Mouse (Mus musculus) heart, adult 2 months (tissue): ENCODE results near the gene 1700042G07Rik. TPM values are rescaled to one million over a fixed set of nuclear protein-coding genes. Genes with fewer than 3 reads are reported as not detected.

ENCODE experiments used
- DNase-seq, 2 experiments: peaks; one replicate each; pipeline ENCODE4 v3.0.0; 2021
- H3K27ac ChIP-seq: fragments of 200-600 bp; 2 replicates; pipeline ENCODE4 v1.8.1; 2022
- H3K27me3 ChIP-seq: fragments of 200-500 bp; 2 replicates; pipeline ENCODE4 v1.6.1; 2012; ENCODE audit warnings: mild to moderate bottlenecking, low read length, inconsistent platforms, mixed read lengths; ENCODE audit not compliant: control insufficient read depth, insufficient read depth
- H3K36me3 ChIP-seq: fragments of 200-500 bp; 2 replicates; pipeline ENCODE4 v1.6.1; 2012; ENCODE audit warnings: low read length, inconsistent platforms; ENCODE audit not compliant: control insufficient read depth, insufficient read depth
- H3K4me1 ChIP-seq: fragments of 200-500 bp; 2 replicates; pipeline ENCODE4 v1.6.1; 2011; ENCODE audit warnings: low read length; ENCODE audit not compliant: control insufficient read depth, insufficient read depth
- H3K4me3 ChIP-seq: fragments of 200-600 bp; 2 replicates; pipeline ENCODE4 v1.8.1; 2022
- H3K79me2 ChIP-seq: fragments of 200-500 bp; replicated peaks from 2 replicates; pipeline ENCODE4 v1.6.1; 2012; ENCODE audit warnings: mild to moderate bottlenecking, inconsistent platforms, low read length, moderate library complexity, mixed read lengths; ENCODE audit not compliant: control insufficient read depth, insufficient read depth
- H3K9ac ChIP-seq: fragments of 200-500 bp; 2 replicates; pipeline ENCODE4 v1.6.1; 2012; ENCODE audit warnings: low read depth, mild to moderate bottlenecking, control low read depth, inconsistent platforms, low read length, mixed read lengths
- CTCF ChIP-seq: fragments of 200-600 bp; IDR thresholded peaks from 2 replicates; pipeline ENCODE4 v1.8.1; 2022; ENCODE audit warnings: antibody characterized with exemption, mild to moderate bottlenecking, moderate library complexity
- EP300 ChIP-seq: fragments of 200-500 bp; IDR thresholded peaks from 2 replicates; pipeline ENCODE4 v1.6.1; 2011; ENCODE audit warnings: low read depth, low read length, control low read depth; ENCODE audit not compliant: insufficient read depth
- POLR2A ChIP-seq: fragments of 200-500 bp; IDR thresholded peaks from 2 replicates; pipeline ENCODE4 v1.6.1; 2011; ENCODE audit warnings: mild to moderate bottlenecking, low read depth, low read length, control low read depth; ENCODE audit not compliant: insufficient read depth
- WGBS: fragments of 180-500 bp; shearing (Covaris S2); methylation state at CpG from one replicate; pipeline ENCODE4 v1.1.7; 2018; 5-methylcytosine and 5-hydroxymethylcytosine counted together
- intact Hi-C: fragments of 180-260 bp; cut with DNase I; formaldehyde crosslinking; loops from one replicate; pipeline ENCODE4 v1.15.1; 2025
- polyA plus RNA-seq: library from polyadenylated mRNA; depleted of rRNA; stranded (reverse); fragments of >200 nt; gene quantifications from 2 replicates; pipeline ENCODE4 v1.2.3, GENCODE M21; 2012
- total RNA-seq, 2 experiments: library from RNA; stranded (reverse); gene quantifications; 2 replicates each; pipeline ENCODE4 v1.2.3; 2021

The 1700042G07Rik gene
- total and polyA plus RNA-seq, 3 experiments = 0.45 TPM; not detected in 2

- intact Hi-C loops = no loop called here
- H3K27me3 ChIP-seq = no peaks in the 10 kb centered on the region
- H3K4me1 ChIP-seq = peaks cover 4% of the 10 kb centered on the region
- TF ChIP-seq POLR2A = no peak
- TF ChIP-seq CTCF = no peak
- no peak for TF ChIP-seq EP300
- no peak for DNase-seq
- H3K36me3 ChIP-seq = no peaks in the 10 kb centered on the region
- 78% methylated on average over 4 of the region's 4 CpGs for WGBS
- H3K4me3 ChIP-seq = no peak overlapping the region
- H3K79me2 ChIP-seq = no peaks in the 10 kb centered on the region
- H3K9ac ChIP-seq = no peak overlapping the region
- no peak overlapping the region for H3K27ac ChIP-seq
These were observed 11.9 kb downstream of the 1700042G07Rik start for GRCm38 (mm10) chr4:116185083-116185482.

GRCm38 (mm10) chr4:116192286-116192835 lies 19.2 kb downstream of the 1700042G07Rik start:
- intact Hi-C loops = loop anchor here (2.0 kb wide), 1 partner anchor 16 kb away; no protein-coding TSS in a partner anchor
- 41% methylated on average over 4 of the region's 4 CpGs for WGBS
- peak in 1 of 2 experiments; percentile 18 for DNase-seq

GRCm38 (mm10) chr4:116193583-116194383 lies 20.6 kb downstream of the 1700042G07Rik start:
- no peak overlapping the region for H3K27ac ChIP-seq
- H3K36me3 ChIP-seq = no peaks in the 10 kb centered on the region
- no peak overlapping the region for H3K4me3 ChIP-seq
- no peaks in the 10 kb centered on the region for H3K79me2 ChIP-seq
- no peaks in the 10 kb centered on the region for H3K27me3 ChIP-seq
- WGBS = 72% methylated on average over 9 of the region's 9 CpGs
- no peak for DNase-seq
- intact Hi-C loops = loop anchor here (2.0 kb wide), 1 partner anchor 17 kb away; no protein-coding TSS in a partner anchor
- H3K9ac ChIP-seq = no peak overlapping the region
- no peak for TF ChIP-seq EP300
- no peak for TF ChIP-seq POLR2A
- TF ChIP-seq CTCF = no peak
- H3K4me1 ChIP-seq = peaks cover 3% of the 10 kb centered on the region

More at GRCm38 (mm10) chr4:116192286-116192835, 19.2 kb downstream of the 1700042G07Rik start:
- TF ChIP-seq EP300 (no peak), CTCF (no peak), POLR2A (no peak)
- peaks cover 3% of the 10 kb centered on the region for H3K4me1 ChIP-seq
- no peaks in the 10 kb centered on the region for H3K36me3 ChIP-seq
- H3K9ac ChIP-seq = no peak overlapping the region
- no peaks in the 10 kb centered on the region for H3K27me3 ChIP-seq
- peak overlapping the region; percentile 31 for H3K27ac ChIP-seq
- no peaks in the 10 kb centered on the region for H3K79me2 ChIP-seq
- H3K4me3 ChIP-seq = no peak overlapping the region

GRCm38 (mm10) chr4:116198422-116198821 lies 25.2 kb downstream of the 1700042G07Rik start:
- Histone ChIP-seq H3K4me1 (no peaks in the 10 kb centered on the region), H3K4me3 (no peak overlapping the region), H3K79me2 (no peaks in the 10 kb centered on the region), H3K9ac (no peak overlapping the region), H3K36me3 (no peaks in the 10 kb centered on the region), H3K27me3 (no peaks in the 10 kb centered on the region), H3K27ac (no peak overlapping the region)
- WGBS = 48% methylated on average over 2 of the region's 2 CpGs
- TF ChIP-seq CTCF (peak; percentile 56), EP300 (no peak), POLR2A (no peak)
- no peak for DNase-seq
- intact Hi-C loops = no loop called here

- no peak for DNase-seq
- Histone ChIP-seq H3K4me3 (no peak overlapping the region), H3K79me2 (no peaks in the 10 kb centered on the region), H3K9ac (no peak overlapping the region), H3K36me3 (no peaks in the 10 kb centered on the region), H3K27me3 (no peaks in the 10 kb centered on the region), H3K4me1 (no peaks in the 10 kb centered on the region), H3K27ac (no peak overlapping the region)
- 59% methylated on average over 3 of the region's 3 CpGs for WGBS
- no peak for TF ChIP-seq CTCF
- no peak for TF ChIP-seq EP300
- no peak for TF ChIP-seq POLR2A
- intact Hi-C loops = no loop called here
These were observed 31.2 kb downstream of the 1700042G07Rik start for GRCm38 (mm10) chr4:116204422-116204821.

GRCm38 (mm10) chr4:116206531-116206930 lies 33.4 kb downstream of the 1700042G07Rik start:
- WGBS = 72% methylated on average over 4 of the region's 4 CpGs
- H3K27ac ChIP-seq = no peak overlapping the region
- H3K36me3 ChIP-seq = no peaks in the 10 kb centered on the region
- no peaks in the 10 kb centered on the region for H3K27me3 ChIP-seq
- no peak for DNase-seq
- H3K79me2 ChIP-seq = no peaks in the 10 kb centered on the region
- no peak overlapping the region for H3K4me3 ChIP-seq
- intact Hi-C loops = no loop called here
- no peak overlapping the region for H3K9ac ChIP-seq
- no peak for TF ChIP-seq CTCF
- no peak for TF ChIP-seq EP300
- TF ChIP-seq POLR2A = no peak
- H3K4me1 ChIP-seq = no peaks in the 10 kb centered on the region
